Mouse (Mus musculus): ENCODE data around the gene Rnf103.

The Rnf103 gene

GRCm38 (mm10) chr6:71492136-71492535 lies 1.6 kb upstream of the Rnf103 start:
- in situ Hi-C loops (cut with MseI, MboI): no loop called here

- in situ Hi-C loops (cut with MseI, MboI): no loop called here
Observed at GRCm38 (mm10) chr6:71492756-71493674, 679 bp upstream of the Rnf103 start.

- in situ Hi-C loops (cut with MseI, MboI): no loop called here
Observed at GRCm38 (mm10) chr6:71494341-71495020, 787 bp downstream of the Rnf103 start.

- in situ Hi-C loops (cut with MseI, MboI): no loop called here
Observed at GRCm38 (mm10) chr6:71500575-71500974, 6.9 kb downstream of the Rnf103 start.

GRCm38 (mm10) chr6:71503001-71503400 lies 9.3 kb downstream of the Rnf103 start:
- in situ Hi-C loops (cut with MseI, MboI): no loop called here

- in situ Hi-C loops (cut with MseI, MboI): no loop called here
Observed at GRCm38 (mm10) chr6:71503670-71504069, 10.0 kb downstream of the Rnf103 start.

GRCm38 (mm10) chr6:71504091-71504490 lies 10.4 kb downstream of the Rnf103 start:
- in situ Hi-C loops (cut with MseI, MboI): no loop called here

- in situ Hi-C loops (cut with MseI, MboI): no loop called here
Observed at GRCm38 (mm10) chr6:71505671-71506070, 12.0 kb downstream of the Rnf103 start.

GRCm38 (mm10) chr6:71519476-71519875 lies 25.8 kb downstream of the Rnf103 start:
- in situ Hi-C loops (cut with MseI, MboI): no loop called here

- in situ Hi-C loops (cut with MseI, MboI): no loop called here
Observed at GRCm38 (mm10) chr6:71525556-71525955, 31.9 kb downstream of the Rnf103 start.

- in situ Hi-C loops (cut with MseI, MboI): no loop called here
Observed at GRCm38 (mm10) chr6:71527056-71527455, 33.4 kb downstream of the Rnf103 start.

GRCm38 (mm10) chr6:71527826-71528225 lies 34.1 kb downstream of the Rnf103 start:
- in situ Hi-C loops (cut with MseI, MboI): no loop called here

GRCm38 (mm10) chr6:71530176-71530575 lies 36.5 kb downstream of the Rnf103 start:
- in situ Hi-C loops (cut with MseI, MboI): no loop called here

- in situ Hi-C loops (cut with MseI, MboI): no loop called here
Observed at GRCm38 (mm10) chr6:71537286-71537685, 43.6 kb downstream of the Rnf103 start.

GRCm38 (mm10) chr6:71543686-71544499 lies 50.2 kb downstream of the Rnf103 start, which contains the start of gene Chmp3:
TSS of gene Chmp3 (plus strand) at chr6:71543797.
- in situ Hi-C loops (cut with MseI, MboI): no loop called here

- in situ Hi-C loops (cut with MseI, MboI): no loop called here
Observed at GRCm38 (mm10) chr6:71555507-71555951, 61.8 kb downstream of the Rnf103 start.

GRCm38 (mm10) chr6:71556826-71557225 lies 63.1 kb downstream of the Rnf103 start:
- in situ Hi-C loops (cut with MseI, MboI): no loop called here

Measured in mouse trophoblast stem cell (cell line).